Mouse (Mus musculus) limb, embryonic 15.5 days (tissue): ENCODE results near the gene Cstad. TPM values are rescaled to one million over a fixed set of nuclear protein-coding genes. Genes with fewer than 3 reads are reported as not detected.
A peak's percentile ranks its signal among the peaks of the same experiment; 100 is the strongest.

Source experiments
- ATAC-seq: fragments of 200-750 bp; cut with Nextera tagmentation; 2 replicates; pipeline ENCODE4 v1.8.0; 2017; ENCODE audit warnings: low read depth, moderate TSS enrichment; ENCODE audit not compliant: insufficient number of reproducible peaks, low FRiP score, low TSS enrichment
- H3K27ac ChIP-seq: fragments of 300-500 bp; sonication (generic); 2 replicates; pipeline ENCODE4 v1.5.1; 2015; ENCODE audit warnings: moderate library complexity, mild to moderate bottlenecking, inconsistent platforms
- H3K27me3 ChIP-seq: fragments of 300-500 bp; sonication (generic); 2 replicates; pipeline ENCODE4 v1.6.1; 2015; ENCODE audit warnings: inconsistent platforms
- H3K36me3 ChIP-seq: fragments of 300-500 bp; sonication (generic); 2 replicates; pipeline ENCODE4 v1.6.1; 2015; ENCODE audit warnings: inconsistent platforms
- H3K4me1 ChIP-seq: fragments of 300-500 bp; sonication (generic); 2 replicates; pipeline ENCODE4 v1.6.1; 2015; ENCODE audit warnings: inconsistent platforms
- H3K4me2 ChIP-seq: fragments of 300-500 bp; sonication (generic); 2 replicates; pipeline ENCODE4 v1.6.1; 2015; ENCODE audit warnings: mild to moderate bottlenecking, inconsistent platforms
- H3K4me3 ChIP-seq: fragments of 300-500 bp; sonication (generic); 2 replicates; pipeline ENCODE4 v1.5.1; 2015; ENCODE audit warnings: mild to moderate bottlenecking, inconsistent platforms
- H3K9ac ChIP-seq: fragments of 300-500 bp; sonication (generic); 2 replicates; pipeline ENCODE4 v1.6.1; 2015; ENCODE audit warnings: inconsistent platforms
- H3K9me3 ChIP-seq: fragments of 300-500 bp; sonication (generic); 2 replicates; pipeline ENCODE4 v1.6.1; 2016; ENCODE audit warnings: inconsistent platforms
- WGBS: fragments of 180-500 bp; shearing (Covaris S2); methylation state at CpG from one replicate; pipeline ENCODE4 v1.1.7; 2015; 5-methylcytosine and 5-hydroxymethylcytosine counted together
- polyA plus RNA-seq: library from polyadenylated mRNA; unstranded; fragments of >200 nt; fragmentation: Nextera tagmentation; extraction: Ambion mirVana; gene quantifications from 2 replicates; pipeline ENCODE4 v1.2.1, GENCODE M21; 2015

Gene Cstad
- polyA plus RNA-seq, 1 experiment from 2014 or later, result 2.0 TPM

- peak overlapping the region; percentile 18; the same call in 1 of the 2 replicates for H3K9ac ChIP-seq
- peak overlapping the region; percentile 25 for H3K4me3 ChIP-seq
- H3K4me2 ChIP-seq, result peak overlapping the region; percentile 46
- WGBS, result 51% methylated on average over 9 of the region's 9 CpGs
- H3K27me3 ChIP-seq, result no peaks in the 10 kb centered on the region
- H3K4me1 ChIP-seq, result peaks cover 38% of the 10 kb centered on the region
- no peak for ATAC-seq
- no peaks in the 10 kb centered on the region for H3K36me3 ChIP-seq
- peak overlapping the region; percentile 81 for H3K27ac ChIP-seq
- H3K9me3 ChIP-seq, result no peaks in the 10 kb centered on the region
Observed at GRCm38 (mm10) chr2:30614151-30614923, 19.5 kb downstream of the Cstad start.

DNA sequence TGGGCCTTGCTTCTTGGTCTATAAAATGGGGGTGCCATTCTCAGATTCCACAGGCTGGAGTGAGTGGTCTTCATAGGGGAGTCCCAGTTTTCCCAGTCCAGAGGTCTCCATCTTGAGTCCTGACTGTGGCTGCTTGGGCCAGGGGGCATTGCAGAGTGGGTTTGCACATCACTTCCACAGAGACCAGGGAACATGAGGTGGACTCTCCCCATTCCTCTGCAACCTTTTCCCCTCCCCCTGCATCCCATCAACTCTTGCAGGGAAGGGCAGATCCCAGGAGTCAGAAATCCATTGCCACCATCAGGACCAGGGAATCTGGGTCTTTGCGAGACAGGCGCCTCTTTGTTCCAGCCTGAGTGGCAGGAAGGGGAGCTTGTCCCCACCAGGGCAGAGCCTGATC lies 21.0 kb downstream of the Cstad start:
- peak overlapping the region; percentile 13; the same call in 1 of the 2 replicates for H3K27ac ChIP-seq
- no peak overlapping the region for H3K4me2 ChIP-seq
- H3K9ac ChIP-seq, result no peak overlapping the region
- no peaks in the 10 kb centered on the region for H3K9me3 ChIP-seq
- H3K4me1 ChIP-seq, result peaks cover 38% of the 10 kb centered on the region
- 89% methylated on average over 2 of the region's 2 CpGs for WGBS
- no peak overlapping the region for H3K4me3 ChIP-seq
- ATAC-seq, result no peak
- H3K27me3 ChIP-seq, result no peaks in the 10 kb centered on the region
- H3K36me3 ChIP-seq, result no peaks in the 10 kb centered on the region

DNA sequence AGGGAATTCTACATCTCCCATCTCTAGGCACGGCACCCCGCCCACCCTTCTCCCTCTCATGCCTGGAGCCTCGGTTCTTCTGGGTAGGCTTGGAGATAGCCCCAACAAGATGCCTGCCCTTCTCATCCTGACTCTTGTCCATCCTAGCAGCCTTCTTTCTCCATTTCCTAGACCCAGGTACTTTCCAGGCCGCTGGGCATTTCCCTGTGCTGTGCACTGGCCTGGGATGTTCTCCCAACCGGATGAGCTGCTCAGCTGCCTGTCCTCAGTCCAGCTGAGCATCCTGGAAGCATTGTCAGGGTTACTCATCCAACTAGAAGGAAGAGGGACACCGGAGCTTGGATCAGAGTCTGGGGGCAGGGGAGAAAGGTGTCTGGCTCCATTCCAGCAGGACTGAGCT lies 21.6 kb downstream of the Cstad start:
- H3K27ac ChIP-seq, result peak overlapping the region; percentile 13; the same call in 1 of the 2 replicates
- no peak overlapping the region for H3K4me3 ChIP-seq
- H3K36me3 ChIP-seq, result no peaks in the 10 kb centered on the region
- WGBS, result 69% methylated on average over 6 of the region's 6 CpGs
- ATAC-seq, result no peak
- H3K9me3 ChIP-seq, result no peaks in the 10 kb centered on the region
- peaks cover 38% of the 10 kb centered on the region for H3K4me1 ChIP-seq
- no peaks in the 10 kb centered on the region for H3K27me3 ChIP-seq
- no peak overlapping the region for H3K9ac ChIP-seq
- H3K4me2 ChIP-seq, result no peak overlapping the region

GRCm38 (mm10) chr2:30618487-30619248 lies 23.8 kb downstream of the Cstad start:
- no peaks in the 10 kb centered on the region for H3K36me3 ChIP-seq
- 41% methylated on average over 6 of the region's 6 CpGs for WGBS
- peaks cover 34% of the 10 kb centered on the region for H3K4me1 ChIP-seq
- H3K9me3 ChIP-seq, result no peaks in the 10 kb centered on the region
- peak overlapping the region; percentile 73 for H3K27ac ChIP-seq
- peak overlapping the region; percentile 23; the same call in 1 of the 2 replicates for H3K9ac ChIP-seq
- no peaks in the 10 kb centered on the region for H3K27me3 ChIP-seq
- ATAC-seq, result no peak
- no peak overlapping the region for H3K4me2 ChIP-seq
- no peak overlapping the region for H3K4me3 ChIP-seq

DNA sequence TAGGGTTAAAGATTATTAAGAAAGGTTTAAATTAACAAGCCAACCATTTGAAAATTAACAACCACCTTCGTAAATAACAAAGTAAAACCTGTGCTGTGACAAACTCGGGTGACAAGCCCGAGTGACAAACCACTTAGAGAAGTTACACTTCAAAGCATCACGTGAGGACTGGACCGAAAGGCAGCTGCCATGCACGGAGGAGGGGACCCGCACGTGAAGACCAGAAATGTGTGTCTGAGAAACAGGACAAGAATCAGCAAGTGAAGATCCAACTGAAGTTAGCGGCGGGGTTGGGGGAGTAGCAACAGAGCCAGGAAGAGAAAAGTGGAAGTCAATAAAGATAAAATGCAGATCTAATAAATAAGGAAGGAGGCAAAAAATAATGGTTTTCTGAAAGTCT lies 29.0 kb downstream of the Cstad start:
- Histone ChIP-seq H3K4me1 (peaks cover 3% of the 10 kb centered on the region), H3K27me3 (no peaks in the 10 kb centered on the region), H3K9me3 (no peaks in the 10 kb centered on the region), H3K4me3 (no peak overlapping the region), H3K27ac (no peak overlapping the region), H3K4me2 (no peak overlapping the region), H3K36me3 (no peaks in the 10 kb centered on the region), H3K9ac (no peak overlapping the region)
- WGBS, result 53% methylated on average over 10 of the region's 10 CpGs
- no peak for ATAC-seq

- no peak overlapping the region for H3K4me3 ChIP-seq
- no peaks in the 10 kb centered on the region for H3K36me3 ChIP-seq
- H3K4me2 ChIP-seq, result no peak overlapping the region
- no peak for ATAC-seq
- no peaks in the 10 kb centered on the region for H3K9me3 ChIP-seq
- no peak overlapping the region for H3K27ac ChIP-seq
- 70% methylated on average over 6 of the region's 6 CpGs for WGBS
- H3K4me1 ChIP-seq, result peaks cover 8% of the 10 kb centered on the region
- no peaks in the 10 kb centered on the region for H3K27me3 ChIP-seq
- H3K9ac ChIP-seq, result no peak overlapping the region
Observed at GRCm38 (mm10) chr2:30625296-30625826, 30.5 kb downstream of the Cstad start.

GRCm38 (mm10) chr2:30626058-30626675 lies 31.3 kb downstream of the Cstad start:
- H3K36me3 ChIP-seq, result no peaks in the 10 kb centered on the region

DNA sequence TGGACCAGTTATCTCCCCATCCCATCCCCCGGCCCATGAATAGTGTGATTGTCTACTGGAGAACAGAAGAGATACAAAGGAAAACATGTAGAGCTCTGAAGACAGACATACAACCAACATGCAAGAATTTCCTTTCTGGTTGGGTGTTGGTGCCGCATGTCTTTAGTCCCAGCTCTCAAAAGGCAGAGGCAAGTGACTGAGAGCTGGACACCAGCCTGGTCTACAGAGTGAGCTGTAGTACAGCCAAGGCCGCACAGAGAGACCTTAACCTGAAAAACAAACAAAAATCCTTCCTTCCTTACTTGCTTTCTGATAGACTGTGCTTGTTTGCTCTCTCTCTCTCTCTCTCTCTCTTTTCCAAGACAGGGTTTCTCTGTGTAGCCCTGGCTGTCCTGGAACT lies 32.5 kb downstream of the Cstad start:
- Histone ChIP-seq H3K4me3 (no peak overlapping the region), H3K9me3 (no peaks in the 10 kb centered on the region), H3K27ac (no peak overlapping the region), H3K36me3 (no peaks in the 10 kb centered on the region), H3K4me2 (no peak overlapping the region), H3K4me1 (peaks cover 8% of the 10 kb centered on the region), H3K27me3 (no peaks in the 10 kb centered on the region), H3K9ac (no peak overlapping the region)
- no peak for ATAC-seq
- WGBS, result 88% methylated on average over 3 of the region's 3 CpGs

More at GRCm38 (mm10) chr2:30626058-30626675, 31.3 kb downstream of the Cstad start:
- no peak overlapping the region for H3K27ac ChIP-seq
- no peaks in the 10 kb centered on the region for H3K27me3 ChIP-seq
- H3K4me1 ChIP-seq, result peaks cover 8% of the 10 kb centered on the region
- H3K9me3 ChIP-seq, result no peaks in the 10 kb centered on the region
- WGBS, result 59% methylated on average over 17 of the region's 17 CpGs
- no peak overlapping the region for H3K4me3 ChIP-seq
- no peak overlapping the region for H3K9ac ChIP-seq
- no peak for ATAC-seq
- H3K4me2 ChIP-seq, result no peak overlapping the region

- no peaks in the 10 kb centered on the region for H3K9me3 ChIP-seq
- H3K36me3 ChIP-seq, result no peaks in the 10 kb centered on the region
- no peak for ATAC-seq
- peaks cover 8% of the 10 kb centered on the region for H3K4me1 ChIP-seq
- no peak overlapping the region for H3K9ac ChIP-seq
- WGBS, result 95% methylated on average over 17 of the region's 17 CpGs
- no peak overlapping the region for H3K27ac ChIP-seq
- H3K4me3 ChIP-seq, result no peak overlapping the region
- no peaks in the 10 kb centered on the region for H3K27me3 ChIP-seq
- H3K4me2 ChIP-seq, result no peak overlapping the region
Observed at GRCm38 (mm10) chr2:30628374-30628773, 33.5 kb downstream of the Cstad start.

DNA sequence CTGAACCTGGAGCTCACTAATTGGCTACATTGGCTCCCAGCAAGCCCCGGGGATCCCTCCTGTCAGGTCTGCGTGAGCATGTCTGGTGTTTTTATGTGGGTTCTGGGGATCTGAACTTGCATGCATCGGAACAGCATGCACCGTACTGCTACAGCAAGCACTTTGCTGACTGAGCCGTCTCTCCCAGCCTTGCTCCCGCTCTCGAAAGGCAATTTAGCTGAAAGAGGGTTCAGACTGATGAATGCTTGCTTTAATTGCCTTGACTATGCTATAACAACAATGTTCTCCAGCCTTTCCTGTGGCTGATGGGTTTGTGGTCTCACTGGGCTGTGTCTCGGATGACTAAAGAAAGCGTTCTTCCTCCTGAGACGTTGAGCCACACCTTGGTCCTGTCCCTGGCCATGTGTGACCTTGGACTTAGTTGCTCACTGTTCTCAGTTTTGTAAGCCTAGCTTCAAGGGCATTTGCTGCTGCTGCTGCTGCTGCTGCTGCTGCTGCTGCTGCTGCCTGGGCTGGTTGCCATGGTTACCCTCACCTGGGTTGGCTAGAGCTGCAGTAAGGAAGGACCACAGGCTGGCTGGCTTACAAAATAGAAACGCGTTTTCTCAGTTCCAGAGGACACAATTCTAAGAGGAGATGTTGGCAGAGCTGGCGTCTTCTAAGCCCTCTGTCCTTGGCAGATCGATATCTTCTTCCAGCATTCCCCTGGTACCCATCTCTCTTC lies 34.4 kb downstream of the Cstad start:
- H3K27me3 ChIP-seq, result no peaks in the 10 kb centered on the region
- H3K4me3 ChIP-seq, result no peak overlapping the region
- no peak overlapping the region for H3K9ac ChIP-seq
- no peaks in the 10 kb centered on the region for H3K36me3 ChIP-seq
- H3K9me3 ChIP-seq, result no peaks in the 10 kb centered on the region
- H3K4me1 ChIP-seq, result peaks cover 8% of the 10 kb centered on the region
- H3K27ac ChIP-seq, result no peak overlapping the region
- 49% methylated on average over 14 of the region's 14 CpGs for WGBS
- no peak overlapping the region for H3K4me2 ChIP-seq
- ATAC-seq, result no peak

- Histone ChIP-seq H3K9ac (no peak overlapping the region), H3K27ac (no peak overlapping the region), H3K27me3 (no peaks in the 10 kb centered on the region), H3K4me3 (no peak overlapping the region), H3K4me2 (no peak overlapping the region), H3K9me3 (no peaks in the 10 kb centered on the region), H3K4me1 (peaks cover 8% of the 10 kb centered on the region), H3K36me3 (no peaks in the 10 kb centered on the region)
- no peak for ATAC-seq
- WGBS, result 66% methylated on average over 4 of the region's 4 CpGs
Observed at GRCm38 (mm10) chr2:30629860-30630259, 35.0 kb downstream of the Cstad start.
